Mouse (Mus musculus) liver, adult 2 months (tissue): ENCODE measurements at regions not wholly inside any gene's neighbourhood (a gene's known extent, or its start where the extent isn't known, plus 50 kb on each side); places are given as distances from the start of the nearest gene placed in this dataset.

ENCODE experiments used
- CTCF ChIP-seq: fragments of 200-500 bp; IDR thresholded peaks from 2 replicates; pipeline ENCODE4 v1.5.1; 2011; ENCODE audit warnings: low read depth, low read length, control low read depth
- POLR2A ChIP-seq: fragments of 200-500 bp; IDR thresholded peaks from 2 replicates; pipeline ENCODE4 v1.6.1; 2011; ENCODE audit warnings: low read length, control low read depth; ENCODE audit not compliant: insufficient read depth; ENCODE audit errors: extremely low read depth

GRCm38 (mm10) chr2:78427659-78428336 is 440.1 kb upstream of the Ube2e3 start:
- no peak for TF ChIP-seq CTCF
- no peak for TF ChIP-seq POLR2A
